In genomic region chr13:99679430-99679829, GRCm38 (mm10) we compare ENCODE assay signal across 9 mouse cellular contexts.
DNase-seq lines count a peak whose midpoint lies in the region; ATAC-seq lines count a peak whose summit lies in the region.
"Had no signal": no experiment of that assay in that cellular context is flagged by ENCODE, and none has a peak within 500 bp of the region (broad histone marks: within the 10 kb centered on the region; RNA-seq: fewer than 3 reads in every experiment).

No protein-coding gene starts in this region.

- 10% methylated on average over 2 of the region's 2 CpGs for WGBS in liver, embryonic 11.5 days

- H3K4me1 ChIP-seq in liver, embryonic 11.5 days (replicated peaks; ENCODE audit: control insufficient read depth, insufficient read depth, low read length), result peaks cover 7% of the 10 kb centered on the region; the same call in 1 of the 2 replicates

- H3K4me3 ChIP-seq in liver, embryonic 11.5 days (ENCODE audit: low read depth, low read length), result no peak overlapping the region
- H3K4me3 ChIP-seq: embryonic facial prominence, embryonic 10.5 days had no signal

- DNase-seq in adrenal gland, adult (ENCODE audit: inconsistent age in 2 of 2, low spot score in 1 of 2), result peak; percentile 30 to 69
- no peak for DNase-seq in adrenal gland, postnatal 25 days
- DNase-seq in testis, postnatal 14 days (ENCODE audit: low spot score), result peak; percentile 29
- DNase-seq in testis, postnatal 10 days (ENCODE audit: low spot score), result no peak
- peak; percentile 34 for DNase-seq in liver, embryonic 11.5 days (ENCODE audit: low spot score)
- DNase-seq in yolk sac, embryonic 10.5 days (ENCODE audit: low spot score), result peak; percentile 11
- no peak for DNase-seq in Muller cell, postnatal 12 days (ENCODE audit: inconsistent ontology term)
- no peak for DNase-seq in urinary bladder, postnatal 10 days (ENCODE audit: low spot score)

- no peaks in the 10 kb centered on the region for H3K9me3 ChIP-seq in liver, embryonic 11.5 days (ENCODE audit: control insufficient read depth, low read length)

- H3K9ac ChIP-seq in liver, embryonic 11.5 days (ENCODE audit: low read depth, low read length), result no peak overlapping the region

- no peak overlapping the region for H3K4me2 ChIP-seq in liver, embryonic 11.5 days

- H3K27ac ChIP-seq in liver, embryonic 11.5 days (ENCODE audit: low read depth, low read length), result no peak overlapping the region
- H3K27ac ChIP-seq: embryonic facial prominence, embryonic 10.5 days had no signal

- H3K36me3 ChIP-seq in liver, embryonic 11.5 days (ENCODE audit: control insufficient read depth, insufficient read depth, low read length), result no peaks in the 10 kb centered on the region
- H3K36me3 ChIP-seq: embryonic facial prominence, embryonic 10.5 days had no signal

- ATAC-seq in liver, embryonic 11.5 days (replicated peaks; ENCODE audit: low FRiP score), result peak; percentile 93

- no peaks in the 10 kb centered on the region for H3K27me3 ChIP-seq in liver, embryonic 11.5 days (replicated peaks; ENCODE audit: control insufficient read depth, insufficient read depth, low read length)

Comparison
In these comparisons a context has a peak if more than half of its experiments do, and no peak if none do; other contexts are left out.
1. DNase-seq: peak in adrenal gland, adult (2 of 2), testis, postnatal 14 days (single experiment), liver, embryonic 11.5 days (single experiment) and yolk sac, embryonic 10.5 days (single experiment); none in adrenal gland, postnatal 25 days (single experiment), testis, postnatal 10 days (single experiment), Muller cell, postnatal 12 days (single experiment) and urinary bladder, postnatal 10 days (single experiment).